25 mouse cellular contexts compared by ENCODE assay signal in the genomic region with DNA sequence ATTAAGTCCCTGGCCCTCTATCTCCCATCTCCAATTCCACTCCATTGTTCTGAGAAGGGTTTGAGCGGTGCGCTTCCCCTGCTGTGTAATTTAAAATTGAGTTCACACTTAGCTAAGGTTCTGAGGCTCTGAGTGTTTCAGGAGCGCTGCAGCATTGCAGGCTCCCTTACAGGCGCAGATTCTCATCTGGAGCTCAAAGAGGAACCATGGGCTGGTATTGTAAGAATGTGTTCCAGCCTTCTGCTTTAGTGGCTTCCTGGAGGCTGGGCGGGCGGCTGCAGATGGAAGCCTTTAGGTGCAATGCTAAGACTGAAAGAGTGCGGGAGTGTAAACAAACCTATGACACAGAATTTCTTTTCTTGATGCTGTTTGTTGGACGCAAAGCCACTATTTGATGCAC.
DNase-seq lines count a peak whose midpoint lies in the region; ATAC-seq and TF ChIP-seq lines count a peak whose summit lies in the region.
"Had no signal": no experiment of that assay in that cellular context is flagged by ENCODE, and none has a peak within 500 bp of the region (broad histone marks: within the 10 kb centered on the region; RNA-seq: fewer than 3 reads in every experiment).

No protein-coding gene starts in this region.

- TF ChIP-seq POLR2A in thymus, adult 2 months (IDR thresholded peaks at IDR 0.05; ENCODE audit: control insufficient read depth, extremely low read depth, insufficient read depth, low read length, poor library complexity): no peak

- no peak for TF ChIP-seq CTCF in thymus, adult 2 months (IDR thresholded peaks at IDR 0.05; ENCODE audit: borderline replicate concordance, control insufficient read depth, extremely low read depth, insufficient read depth, low read length, poor library complexity)

- no peaks in the 10 kb centered on the region for H3K9me3 ChIP-seq in midbrain, embryonic 14.5 days (ENCODE audit: control insufficient read depth, low read length)
- no peaks in the 10 kb centered on the region for H3K9me3 ChIP-seq in midbrain, embryonic 10.5 days (replicated peaks)
- no peaks in the 10 kb centered on the region for H3K9me3 ChIP-seq in kidney, embryonic 16.5 days (ENCODE audit: low read length)
- H3K9me3 ChIP-seq: heart, embryonic 10.5 days; limb, embryonic 15.5 days; lung, embryonic 15.5 days; megakaryocyte, embryonic 14.5 days; neural tube, embryonic 13.5 days; stomach, embryonic 15.5 days had no signal

- DNase-seq in frontal cortex, postnatal 14 days (ENCODE audit: low spot score in 2 of 2): no peak
- peak; percentile 53 for DNase-seq in midbrain, embryonic 14.5 days
- DNase-seq in midbrain, embryonic 10.5 days (ENCODE audit: low spot score): no peak
- DNase-seq in mesoderm, embryonic 11.5 days (ENCODE audit: low read depth, low spot score): peak; percentile 6
- DNase-seq in cerebellum, postnatal 25 days: no peak
- DNase-seq in thymus, adult 2 months: no peak
- DNase-seq: adrenal gland, adult 8-10 months; cerebellum, adult 9-11 months; forebrain, postnatal 0 days; gastrocnemius, adult 2 months; kidney, adult 18-20 months; left cerebral cortex, postnatal 4 days; lung, postnatal 36 days; thymus, postnatal 36 days had no signal

- ATAC-seq in frontal cortex, adult (ENCODE audit: low TSS enrichment): peak; percentile 69
- ATAC-seq in midbrain, embryonic 14.5 days (ENCODE audit: low FRiP score, low TSS enrichment): no peak; the same call in 1 of the 2 replicates
- no peak for ATAC-seq in kidney, embryonic 16.5 days (ENCODE audit: low FRiP score, low TSS enrichment)
- ATAC-seq: forebrain, postnatal 0 days; inflammation-experienced regulatory T-cells, adult 6 months had no signal

- 8% methylated on average over 8 of the region's 8 CpGs for WGBS in midbrain, embryonic 14.5 days
- WGBS in midbrain, embryonic 10.5 days: 11% methylated on average over 8 of the region's 8 CpGs
- WGBS in kidney, embryonic 16.5 days: 48% methylated on average over 8 of the region's 8 CpGs
- WGBS in thymus, adult 2 months: 17% methylated on average over 8 of the region's 8 CpGs

- no peak overlapping the region; the same call in 1 of the 2 replicates for H3K9ac ChIP-seq in midbrain, embryonic 14.5 days (replicated peaks; ENCODE audit: low read length)
- no peak overlapping the region for H3K9ac ChIP-seq in kidney, embryonic 16.5 days (replicated peaks; ENCODE audit: low read length)
- H3K9ac ChIP-seq: forebrain, postnatal 0 days; limb, embryonic 15.5 days; liver, embryonic 14.5 days; lung, embryonic 15.5 days; neural tube, embryonic 13.5 days; stomach, embryonic 15.5 days had no signal

- no peak overlapping the region; the same call in 1 of the 2 replicates for H3K4me2 ChIP-seq in midbrain, embryonic 14.5 days (ENCODE audit: low read length)
- no peak overlapping the region for H3K4me2 ChIP-seq in kidney, embryonic 16.5 days (replicated peaks; ENCODE audit: low read depth, low read length)
- H3K4me2 ChIP-seq: limb, embryonic 15.5 days; lung, embryonic 15.5 days; neural tube, embryonic 13.5 days; stomach, embryonic 15.5 days had no signal

- peaks cover 9% of the 10 kb centered on the region; the same call in 1 of the 2 replicates for H3K4me1 ChIP-seq in midbrain, embryonic 14.5 days (ENCODE audit: control insufficient read depth, insufficient read depth, low read length)
- H3K4me1 ChIP-seq in midbrain, embryonic 10.5 days: peaks cover 27% of the 10 kb centered on the region
- H3K4me1 ChIP-seq in kidney, embryonic 16.5 days (ENCODE audit: insufficient read depth, low read length): no peaks in the 10 kb centered on the region
- no peaks in the 10 kb centered on the region for H3K4me1 ChIP-seq in thymus, adult 2 months (replicated peaks; ENCODE audit: control insufficient read depth, insufficient read depth, low read length)
- H3K4me1 ChIP-seq: heart, embryonic 10.5 days; limb, embryonic 15.5 days; lung, embryonic 15.5 days; megakaryocyte, embryonic 14.5 days; neural tube, embryonic 13.5 days; stomach, embryonic 15.5 days had no signal

- no peak overlapping the region for H3K4me3 ChIP-seq in midbrain, embryonic 14.5 days (replicated peaks; ENCODE audit: low read depth, low read length)
- no peak overlapping the region for H3K4me3 ChIP-seq in midbrain, embryonic 10.5 days
- no peak overlapping the region for H3K4me3 ChIP-seq in kidney, embryonic 16.5 days (ENCODE audit: low read length)
- no peak overlapping the region for H3K4me3 ChIP-seq in thymus, adult 2 months (ENCODE audit: control insufficient read depth, insufficient read depth, low read length)
- H3K4me3 ChIP-seq: gastrocnemius, adult 2 months; heart, embryonic 10.5 days; limb, embryonic 15.5 days; lung, embryonic 15.5 days; megakaryocyte, embryonic 14.5 days; neural tube, embryonic 13.5 days; stomach, embryonic 15.5 days had no signal

- peaks cover 14% of the 10 kb centered on the region for H3K27me3 ChIP-seq in midbrain, embryonic 14.5 days (ENCODE audit: control insufficient read depth, insufficient read depth, low read length)
- peaks cover 85% of the 10 kb centered on the region for H3K27me3 ChIP-seq in midbrain, embryonic 10.5 days (ENCODE audit: low read depth, poor library complexity, severe bottlenecking)
- no peaks in the 10 kb centered on the region for H3K27me3 ChIP-seq in kidney, embryonic 16.5 days (ENCODE audit: insufficient read depth, low read length)
- H3K27me3 ChIP-seq in thymus, adult 2 months (ENCODE audit: control insufficient read depth, insufficient read depth, low read length): no peaks in the 10 kb centered on the region
- H3K27me3 ChIP-seq: limb, embryonic 15.5 days; lung, embryonic 15.5 days; megakaryocyte, embryonic 14.5 days; stomach, embryonic 15.5 days had no signal

- H3K36me3 ChIP-seq in midbrain, embryonic 14.5 days (ENCODE audit: control insufficient read depth, insufficient read depth, low read length): no peaks in the 10 kb centered on the region
- H3K36me3 ChIP-seq in midbrain, embryonic 10.5 days: no peaks in the 10 kb centered on the region
- H3K36me3 ChIP-seq in kidney, embryonic 16.5 days (ENCODE audit: insufficient read depth, low read length): no peaks in the 10 kb centered on the region
- H3K36me3 ChIP-seq in thymus, adult 2 months (ENCODE audit: control insufficient read depth, insufficient read depth, low read length): no peaks in the 10 kb centered on the region
- H3K36me3 ChIP-seq: heart, embryonic 10.5 days; limb, embryonic 15.5 days; lung, embryonic 15.5 days; neural tube, embryonic 13.5 days; stomach, embryonic 15.5 days had no signal

- H3K27ac ChIP-seq in midbrain, embryonic 14.5 days (replicated peaks; ENCODE audit: low read depth, low read length): no peak overlapping the region
- no peak overlapping the region for H3K27ac ChIP-seq in midbrain, embryonic 10.5 days (replicated peaks)
- no peak overlapping the region for H3K27ac ChIP-seq in kidney, embryonic 16.5 days (ENCODE audit: low read length)
- no peak overlapping the region for H3K27ac ChIP-seq in thymus, adult 2 months (ENCODE audit: control insufficient read depth, insufficient read depth, low read length)
- H3K27ac ChIP-seq: gastrocnemius, adult 2 months; heart, embryonic 10.5 days; kidney, postnatal 0 days; limb, embryonic 15.5 days; liver, embryonic 14.5 days; lung, embryonic 15.5 days; neural tube, embryonic 13.5 days; stomach, embryonic 15.5 days had no signal

Comparison
In these comparisons a context has a peak if more than half of its experiments do, and no peak if none do; other contexts are left out.
1. DNase-seq: peak in midbrain, embryonic 14.5 days (single experiment) and mesoderm, embryonic 11.5 days (single experiment); none in frontal cortex, postnatal 14 days (0 of 2), midbrain, embryonic 10.5 days (single experiment), cerebellum, postnatal 25 days (0 of 2) and thymus, adult 2 months (single experiment).